Mouse (Mus musculus): Measurements from ENCODE around the gene Gmppb. TPM values are rescaled to one million over a fixed set of nuclear protein-coding genes. Genes with fewer than 3 reads are reported as not detected.
"Not testable (repeated sequence)": the region's sequence is repeated elsewhere in the genome, so short reads cannot be mapped to it uniquely, and the experiment has no call there.

Gene Gmppb
- 10 to 100 TPM; 10.5 to 10.6 TPM for total RNA-seq (2021)
- long read RNA-seq, experiment 1, transcript Gmppb-202 (9 exons, 2,702 nt): major isoform, 6 of 12 reads
- long read RNA-seq, experiment 1, partial matches to known transcripts: 1 of 12 reads
- long read RNA-seq, experiment 1, other reads (novel, unspliced or antisense): 4 of 12 reads
- long read RNA-seq, experiment 2, partial matches to known transcripts: 0 of 3 reads
- long read RNA-seq, experiment 2, other reads (novel, unspliced or antisense): 0 of 3 reads

DNA sequence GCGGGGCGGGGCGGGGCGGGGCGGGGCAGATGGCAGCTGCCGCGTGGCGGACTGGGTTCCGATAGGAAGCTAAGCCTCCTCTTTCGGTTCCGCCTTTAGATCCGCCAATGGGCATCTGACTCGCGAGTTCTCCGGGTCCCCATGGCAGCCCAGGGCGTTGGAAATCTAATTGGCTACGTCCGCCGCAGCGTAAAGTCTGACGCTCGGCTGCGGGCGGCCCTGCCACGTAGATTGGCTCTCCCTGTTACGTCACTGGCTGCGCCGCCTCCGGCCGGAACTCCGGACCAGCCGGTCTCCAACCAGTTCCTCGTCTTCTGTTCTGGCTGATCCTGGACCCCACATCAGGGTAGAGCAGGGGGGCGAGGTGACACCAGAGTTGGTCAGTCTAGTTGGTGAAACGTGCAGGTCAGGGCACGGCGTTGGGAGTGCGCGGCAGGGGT, at the start of gene Gmppb:
Gene Gmppb (plus strand): TSS at position 227 of the 440 bp plus-strand sequence.
- DNase-seq: peak; percentile 93 to 99

DNA sequence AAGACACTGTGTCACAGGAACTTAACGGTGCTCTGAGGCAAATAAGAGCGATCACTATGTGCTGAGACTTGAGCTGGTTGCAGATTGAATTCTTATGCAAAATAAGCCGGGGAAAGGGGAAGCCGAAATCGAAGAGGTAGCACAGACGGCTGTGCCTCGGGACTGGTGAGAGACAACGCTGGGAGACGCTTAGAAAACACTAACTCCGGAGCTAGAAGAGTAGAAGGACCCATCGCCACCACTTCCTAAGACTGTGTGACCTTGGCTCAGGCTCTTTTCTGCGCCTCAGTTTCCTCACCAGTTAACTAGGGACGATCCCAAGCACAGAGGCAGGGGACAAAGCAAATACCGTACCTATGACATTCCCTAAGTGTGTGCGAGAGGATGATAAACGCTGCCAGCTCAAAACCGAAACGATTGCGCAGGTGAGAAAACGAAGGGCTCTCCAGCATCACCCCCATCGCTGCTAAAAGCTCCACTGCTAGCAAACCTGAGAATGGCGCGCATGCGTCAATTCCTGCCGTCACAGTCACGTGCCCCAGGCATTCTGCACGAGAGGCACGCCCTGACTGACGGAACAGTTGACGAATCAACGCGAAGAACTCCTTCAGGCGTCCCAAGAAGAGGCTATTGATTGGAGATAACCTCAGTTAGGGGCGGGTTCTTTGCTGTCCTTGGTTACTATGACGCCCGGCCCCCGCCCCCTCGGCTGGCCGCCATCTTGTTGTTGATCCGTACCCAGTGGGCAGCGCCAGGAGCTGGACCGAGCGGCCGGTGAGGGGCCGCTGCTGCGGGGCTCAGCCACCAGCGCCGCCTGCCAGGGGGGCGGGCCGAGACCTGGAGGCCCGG, 46.9 kb upstream of the Gmppb start, which contains the start of gene Ip6k1:
Gene Ip6k1 (plus strand): TSS at position 580 of the 849 bp plus-strand sequence.
- peak; percentile 100 for DNase-seq

- DNase-seq: no peak
Measured at GRCm38 (mm10) chr9:108002778-108003530, 46.1 kb upstream of the Gmppb start.

GRCm38 (mm10) chr9:108003531-108003890, 45.5 kb upstream of the Gmppb start:
- peak in 1 of 2 experiments; percentile 49 for DNase-seq

DNA sequence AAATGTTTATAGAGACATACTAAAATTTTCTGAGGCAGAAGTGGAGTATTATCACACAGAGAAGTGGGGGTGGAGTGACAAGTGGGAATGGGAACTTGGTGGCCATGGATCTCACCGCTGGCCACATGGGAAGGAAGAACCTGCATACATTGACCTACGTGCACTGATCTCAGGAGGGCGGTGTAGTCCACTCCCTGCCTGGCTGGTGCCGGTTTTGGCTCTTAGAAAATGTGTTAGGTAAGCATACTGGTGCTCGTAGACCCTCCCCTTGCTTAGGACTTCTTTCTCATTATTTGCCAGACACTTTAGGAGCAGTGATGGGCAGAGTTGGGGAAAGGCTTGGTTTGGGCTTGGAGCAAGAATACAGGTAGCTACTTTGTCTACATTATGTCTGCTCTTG, 41.0 kb upstream of the Gmppb start:
- no peak for DNase-seq

GRCm38 (mm10) chr9:108010385-108010784, 38.7 kb upstream of the Gmppb start:
- DNase-seq: no peak

GRCm38 (mm10) chr9:108013577-108013976, 35.5 kb upstream of the Gmppb start:
- not testable (repeated sequence) for DNase-seq

DNA sequence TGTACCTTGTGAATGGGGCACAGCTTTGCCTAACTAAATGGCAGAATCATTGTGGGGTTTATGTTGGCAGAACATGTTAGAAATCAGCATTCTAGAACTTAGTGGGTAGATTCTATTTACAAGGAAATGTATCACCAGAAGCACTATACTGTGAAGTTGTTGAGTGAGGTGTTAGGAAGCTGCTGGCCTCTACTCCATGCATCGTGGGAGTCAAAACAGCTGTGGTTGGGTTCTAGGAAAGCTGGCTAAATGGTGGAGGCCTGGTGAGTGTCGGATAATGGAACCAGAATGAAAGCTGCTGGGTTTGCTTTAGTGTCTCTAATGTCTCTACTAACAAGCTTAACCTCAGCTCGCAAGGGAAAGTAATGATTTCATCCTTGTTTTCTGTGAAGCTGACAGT, 31.9 kb upstream of the Gmppb start:
- no peak for DNase-seq

- peak; percentile 28 to 38 for DNase-seq
Measured at GRCm38 (mm10) chr9:108020741-108021140, 28.3 kb upstream of the Gmppb start.

- DNase-seq: no peak
Measured at GRCm38 (mm10) chr9:108023216-108023615, 25.8 kb upstream of the Gmppb start.

DNA sequence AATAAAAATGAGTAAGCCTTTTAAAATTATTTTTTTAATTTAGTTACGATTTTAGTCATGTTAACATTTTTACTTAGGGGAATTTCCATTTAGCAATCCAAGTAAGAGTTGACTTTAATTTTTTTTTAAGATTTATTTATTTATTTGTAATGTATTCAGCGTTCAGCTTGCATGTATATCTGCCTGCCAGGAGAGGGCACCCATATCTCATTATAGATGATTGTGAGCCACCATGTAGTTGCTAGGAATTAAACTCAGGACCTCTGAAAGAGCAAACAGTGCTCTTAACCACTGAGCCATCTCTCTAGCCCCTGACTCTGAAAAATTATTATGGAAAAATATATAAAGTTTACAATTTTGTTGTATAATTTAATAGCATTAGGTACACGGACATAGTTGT, 22.5 kb upstream of the Gmppb start:
- DNase-seq: no peak

DNA sequence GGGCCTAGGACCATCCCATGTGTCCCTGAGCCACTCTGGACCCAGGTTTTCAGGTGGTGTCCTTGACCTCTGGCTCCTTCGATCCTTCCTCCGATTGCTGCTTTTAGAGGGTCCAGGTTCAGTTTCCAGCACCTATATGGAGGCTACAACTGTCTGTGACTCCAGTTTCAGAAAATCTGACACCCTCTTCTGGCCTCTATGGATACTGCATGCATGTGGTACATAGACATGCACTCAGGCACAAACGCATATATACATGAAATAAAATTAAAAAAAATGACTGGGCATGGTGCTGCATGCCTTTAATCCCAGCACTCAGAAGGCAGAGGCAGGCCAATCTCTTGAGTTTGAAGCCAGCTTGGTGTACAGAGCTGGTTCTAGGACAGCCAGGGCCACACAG, 21.2 kb upstream of the Gmppb start:
- DNase-seq: no peak

DNA sequence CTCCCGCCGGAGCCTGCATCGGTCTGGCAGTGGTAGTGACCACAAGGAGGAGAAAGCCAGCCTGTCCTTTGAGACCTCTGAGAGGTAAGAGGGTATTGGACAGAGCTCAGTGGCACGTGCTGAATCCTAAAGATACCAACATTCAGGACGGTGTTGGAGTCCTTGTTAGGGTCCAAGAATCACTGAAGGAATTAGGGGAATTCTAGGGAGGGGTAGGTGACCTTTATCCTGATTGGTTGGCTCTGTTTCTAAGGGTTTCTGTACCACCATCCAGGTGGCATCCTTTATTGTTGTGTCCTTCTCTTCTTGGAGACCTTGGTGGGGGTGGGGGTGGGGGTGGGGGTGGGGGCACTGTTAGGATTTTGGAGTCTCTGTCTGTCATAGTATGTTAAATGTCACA, 16.9 kb upstream of the Gmppb start:
- DNase-seq: no peak

DNA sequence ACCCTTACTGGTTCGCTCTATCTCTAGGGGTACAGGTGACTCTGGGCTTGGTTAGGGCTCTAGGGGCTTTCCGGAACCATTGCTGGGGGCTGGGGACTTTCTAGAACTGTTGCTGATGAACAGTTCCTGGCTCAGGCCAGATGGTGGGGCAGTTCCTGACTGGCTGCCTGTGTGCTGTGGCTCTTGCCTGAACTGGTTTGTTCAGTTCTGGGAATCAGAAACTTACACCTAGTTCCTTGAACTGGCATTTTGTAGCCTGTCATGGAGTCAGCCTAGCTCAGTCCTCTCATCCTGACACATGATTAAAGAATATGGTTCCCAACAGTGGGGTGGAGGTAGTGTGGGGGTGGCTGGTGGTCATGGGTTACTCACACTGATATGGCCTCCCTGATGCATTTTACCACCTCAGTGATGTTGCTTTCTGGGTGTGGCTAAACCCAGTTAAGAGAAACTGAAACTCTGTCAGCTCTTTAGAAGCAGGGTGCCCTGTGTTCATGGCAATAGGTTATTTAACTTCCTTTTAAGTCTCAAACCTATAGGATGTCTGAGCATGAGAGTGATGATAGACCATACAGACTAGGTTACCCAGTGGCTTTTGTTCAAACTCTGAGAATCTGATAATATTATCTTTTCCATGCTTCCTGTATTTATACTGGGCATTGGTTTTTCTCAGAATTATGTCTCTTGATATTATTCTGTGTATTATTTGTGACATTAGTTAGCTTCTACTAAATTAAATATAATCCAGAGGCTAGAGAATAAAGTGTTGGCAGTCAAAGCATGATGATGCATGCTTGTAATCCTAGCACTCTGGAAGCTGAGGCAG, 13.5 kb upstream of the Gmppb start:
- no peak for DNase-seq

DNA sequence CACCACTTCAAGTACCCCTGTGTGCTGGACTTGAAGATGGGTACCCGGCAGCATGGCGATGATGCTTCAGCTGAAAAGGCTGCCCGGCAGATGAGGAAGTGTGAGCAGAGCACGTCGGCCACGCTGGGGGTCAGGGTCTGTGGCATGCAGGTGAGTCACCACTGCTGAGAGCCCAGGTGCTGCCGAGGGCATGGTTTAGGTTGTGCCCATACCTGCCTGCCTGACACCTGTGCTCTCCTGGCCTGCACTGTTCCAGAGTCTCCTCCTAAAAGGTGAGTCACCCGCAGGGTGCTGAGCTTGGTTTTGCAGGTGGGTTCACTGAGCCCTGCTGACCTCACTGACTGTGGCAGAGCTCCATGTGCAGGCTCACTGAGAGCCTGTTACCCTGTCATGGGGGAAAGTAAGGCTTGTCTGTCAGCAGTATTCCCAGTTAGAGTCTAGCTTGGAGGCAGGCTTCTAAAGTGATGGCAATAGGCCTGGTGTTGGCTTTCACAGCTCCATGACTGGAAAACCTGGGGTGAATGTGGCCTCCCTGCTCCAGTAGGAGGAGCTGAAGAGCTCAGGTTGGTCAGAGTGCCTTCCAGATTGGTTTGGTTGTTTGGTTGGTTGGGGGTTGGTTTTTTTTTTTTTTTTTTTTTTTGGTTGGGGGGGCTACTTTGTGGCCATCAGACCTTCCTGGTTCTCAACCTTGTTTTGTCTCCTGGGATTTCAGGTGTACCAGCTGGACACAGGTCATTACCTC, 4.1 kb upstream of the Gmppb start:
- DNase-seq: no peak

GRCm38 (mm10) chr9:108046582-108046981, 2.5 kb upstream of the Gmppb start:
- no peak for DNase-seq

GRCm38 (mm10) chr9:108047601-108048565, 1.2 kb upstream of the Gmppb start:
- no peak for DNase-seq

GRCm38 (mm10) chr9:108048566-108048955, 481 bp upstream of the Gmppb start:
- no peak for DNase-seq

DNA sequence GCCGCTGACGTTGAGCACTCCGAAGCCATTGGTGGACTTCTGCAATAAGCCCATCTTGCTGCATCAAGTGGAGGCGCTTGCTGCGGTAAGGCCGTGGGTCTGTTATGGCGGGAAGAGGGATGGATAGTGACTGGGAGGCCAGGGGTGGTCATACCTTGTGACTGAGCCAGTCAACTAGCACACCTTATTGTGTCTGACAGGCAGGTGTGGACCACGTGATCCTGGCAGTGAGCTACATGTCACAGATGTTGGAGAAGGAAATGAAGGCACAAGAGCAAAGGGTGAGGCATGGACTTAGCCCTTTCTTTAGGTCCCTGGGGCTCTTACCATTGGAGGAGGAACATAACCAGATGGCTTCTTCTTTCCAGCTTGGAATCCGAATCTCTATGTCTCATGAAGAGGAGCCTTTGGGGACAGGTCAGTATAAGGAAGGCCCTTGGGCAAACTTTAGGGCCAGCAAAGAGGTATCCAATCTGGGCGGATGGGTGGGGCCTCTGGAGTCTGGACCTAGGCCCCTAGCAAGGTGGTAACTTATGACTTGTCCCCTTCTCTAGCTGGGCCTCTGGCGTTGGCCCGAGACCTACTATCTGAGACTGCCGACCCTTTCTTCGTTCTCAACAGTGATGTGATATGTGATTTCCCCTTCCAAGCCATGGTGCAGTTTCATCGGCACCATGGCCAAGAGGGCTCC, 664 bp downstream of the Gmppb start:
- no peak for DNase-seq

Measured in heart, adult 18-20 months (tissue).